Mouse (Mus musculus) CD4-positive, CD25-positive, alpha-beta regulatory T cell, adult 2 months (primary cell): ENCODE data around the gene Tfr2.
A peak's percentile ranks its signal among the peaks of the same experiment; 100 is the strongest.

Source experiments
- DNase-seq: peaks from one replicate; pipeline ENCODE4 v3.0.0-alpha.2; 2012; ENCODE audit warnings: low read depth, low spot score

Tfr2 gene

GRCm38 (mm10) chr5:137537461-137537860, 32.2 kb upstream of the Tfr2 start:
- DNase-seq = no peak

- no peak for DNase-seq
Measured at GRCm38 (mm10) chr5:137539291-137539801, 30.3 kb upstream of the Tfr2 start.

GRCm38 (mm10) chr5:137540991-137541390, 28.6 kb upstream of the Tfr2 start:
- no peak for DNase-seq

- no peak for DNase-seq
Measured at GRCm38 (mm10) chr5:137541768-137542540, 27.7 kb upstream of the Tfr2 start.

GRCm38 (mm10) chr5:137544926-137545325, 24.7 kb upstream of the Tfr2 start:
- no peak for DNase-seq

- DNase-seq = no peak
Measured at GRCm38 (mm10) chr5:137545596-137545995, 24.0 kb upstream of the Tfr2 start.

DNA sequence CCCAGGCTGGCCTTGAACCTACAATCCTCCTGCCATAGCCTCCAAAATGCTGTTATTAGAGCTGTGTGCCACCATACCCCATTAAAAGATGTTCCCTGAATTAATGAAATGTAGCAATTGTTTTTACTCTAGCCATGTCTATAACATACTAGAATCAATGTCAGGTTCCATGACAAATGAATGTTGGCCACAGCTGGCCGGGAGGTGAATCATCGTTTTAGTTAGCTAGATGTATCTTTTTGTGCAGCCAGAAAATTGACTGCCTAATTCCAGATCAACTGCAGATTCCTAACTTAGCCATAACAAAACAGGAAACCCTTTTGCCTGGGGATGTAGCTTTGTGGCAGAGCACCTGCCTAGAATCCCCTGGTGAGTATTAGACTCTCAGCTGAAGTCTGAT, 19.8 kb upstream of the Tfr2 start:
- DNase-seq = no peak

GRCm38 (mm10) chr5:137551119-137551518, 18.5 kb upstream of the Tfr2 start:
- DNase-seq = peak; percentile 54

- DNase-seq = no peak
Measured at GRCm38 (mm10) chr5:137553000-137553399, 16.6 kb upstream of the Tfr2 start.

GRCm38 (mm10) chr5:137553411-137553837, 16.2 kb upstream of the Tfr2 start, which contains the start of gene Actl6b:
Gene Actl6b (plus strand): TSS chr5:137553517.
- DNase-seq = peak; percentile 40

DNA sequence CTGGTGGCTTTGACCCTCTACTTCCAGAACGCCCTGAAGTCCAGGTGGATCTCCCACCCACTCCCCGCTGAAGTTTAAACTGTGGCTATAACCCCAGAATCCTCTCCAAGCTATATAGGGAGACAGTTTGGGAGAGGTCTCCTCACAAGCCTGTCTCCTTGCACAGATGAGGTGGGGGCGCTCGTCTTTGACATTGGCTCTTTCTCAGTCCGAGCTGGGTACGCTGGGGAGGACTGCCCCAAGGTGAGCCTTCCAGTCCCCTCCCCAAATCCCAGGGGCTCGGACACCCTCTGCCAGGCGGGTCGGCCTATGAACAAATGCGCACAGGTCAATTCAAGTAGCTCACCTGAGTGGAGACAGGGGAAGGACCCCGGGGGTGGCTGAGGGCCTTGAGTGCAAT, 15.7 kb upstream of the Tfr2 start:
- DNase-seq = no peak

- no peak for DNase-seq
Measured at GRCm38 (mm10) chr5:137561556-137561955, 8.1 kb upstream of the Tfr2 start.

GRCm38 (mm10) chr5:137562965-137563364, 6.7 kb upstream of the Tfr2 start:
- no peak for DNase-seq

DNA sequence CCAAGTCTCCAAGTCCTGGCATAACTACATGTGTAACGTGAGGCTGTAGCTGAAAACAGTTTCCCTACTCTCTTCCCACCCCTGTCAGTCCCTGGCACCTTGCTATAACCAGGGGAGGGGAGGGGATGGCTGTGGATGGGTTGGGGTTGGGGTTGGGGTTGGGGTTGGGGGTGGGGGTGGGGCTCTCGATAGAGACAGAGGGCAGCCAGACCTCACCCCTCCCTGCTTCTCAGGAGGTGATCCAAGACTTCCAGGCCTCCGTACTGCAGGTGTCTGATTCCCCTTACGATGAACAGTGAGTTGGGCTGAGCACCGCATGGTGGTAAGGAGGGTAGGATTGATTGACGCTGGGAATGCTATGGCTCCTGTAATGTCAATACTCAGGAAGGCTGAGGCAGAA, 3.9 kb upstream of the Tfr2 start:
- no peak for DNase-seq

DNA sequence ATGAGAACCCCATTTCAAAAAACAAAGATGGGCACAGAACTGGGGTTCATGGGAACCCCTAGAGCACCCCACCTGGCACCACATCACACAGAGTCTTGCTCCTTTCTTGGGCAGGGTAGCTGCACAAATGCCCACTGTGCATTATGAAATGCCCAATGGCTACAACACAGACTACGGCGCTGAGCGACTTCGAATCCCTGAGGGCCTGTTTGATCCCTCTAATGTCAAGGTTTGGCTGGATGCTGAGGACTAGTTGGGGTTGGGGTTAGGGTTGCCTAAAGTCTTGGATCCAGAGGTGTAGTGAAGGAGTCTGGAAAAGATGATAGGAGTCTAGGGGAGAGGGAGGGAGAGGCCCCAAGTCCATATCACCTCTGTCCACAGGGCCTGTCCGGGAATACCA, 3.2 kb upstream of the Tfr2 start:
- DNase-seq = no peak

DNA sequence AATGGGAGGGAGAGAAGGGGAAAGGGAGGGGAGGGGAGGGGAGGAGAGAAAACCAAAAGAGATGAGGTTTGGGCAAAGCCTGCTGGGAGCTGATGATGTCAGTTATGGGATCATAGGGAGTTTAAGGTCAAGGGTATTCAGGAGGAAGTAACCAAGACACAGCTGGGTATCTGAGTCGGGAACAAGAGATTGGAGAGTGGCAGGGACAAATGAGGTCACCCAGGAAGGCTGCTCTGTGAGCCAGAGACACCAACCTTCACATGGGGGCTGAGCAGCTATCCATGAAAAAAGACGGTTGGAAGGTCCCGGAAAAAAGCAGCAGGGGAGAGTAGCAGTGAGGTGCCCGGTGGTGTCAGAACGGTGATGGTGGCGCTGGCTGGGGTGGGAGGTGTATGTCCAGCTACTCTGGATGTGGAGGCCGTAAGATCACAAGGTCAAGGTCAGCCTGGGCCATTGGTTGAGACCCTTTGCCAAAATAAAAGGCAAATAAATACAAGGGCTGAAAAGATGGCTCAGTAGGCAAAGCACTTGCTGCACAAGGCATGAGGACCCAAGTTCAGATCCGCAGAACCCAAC, 1.3 kb upstream of the Tfr2 start:
- DNase-seq = no peak

DNA sequence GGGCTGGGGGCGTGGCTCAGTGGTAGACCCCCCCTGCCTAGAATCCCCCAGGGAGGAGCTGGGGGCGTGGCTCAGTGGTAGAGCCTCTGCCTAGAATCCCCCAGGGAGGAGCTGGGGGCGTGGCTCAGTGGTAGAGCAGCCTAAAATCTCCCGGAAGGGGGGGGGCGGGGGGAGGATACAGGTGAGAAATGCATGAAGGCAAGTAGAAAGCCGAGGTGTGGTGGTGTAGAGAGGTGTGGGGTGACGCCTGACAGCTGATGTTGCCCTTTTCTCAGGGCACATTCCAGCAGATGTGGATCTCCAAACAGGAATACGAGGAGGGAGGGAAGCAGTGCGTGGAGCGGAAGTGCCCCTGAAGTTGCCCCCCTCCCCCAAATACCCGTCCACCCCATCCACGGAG, 609 bp upstream of the Tfr2 start:
- DNase-seq = peak; percentile 16

DNA sequence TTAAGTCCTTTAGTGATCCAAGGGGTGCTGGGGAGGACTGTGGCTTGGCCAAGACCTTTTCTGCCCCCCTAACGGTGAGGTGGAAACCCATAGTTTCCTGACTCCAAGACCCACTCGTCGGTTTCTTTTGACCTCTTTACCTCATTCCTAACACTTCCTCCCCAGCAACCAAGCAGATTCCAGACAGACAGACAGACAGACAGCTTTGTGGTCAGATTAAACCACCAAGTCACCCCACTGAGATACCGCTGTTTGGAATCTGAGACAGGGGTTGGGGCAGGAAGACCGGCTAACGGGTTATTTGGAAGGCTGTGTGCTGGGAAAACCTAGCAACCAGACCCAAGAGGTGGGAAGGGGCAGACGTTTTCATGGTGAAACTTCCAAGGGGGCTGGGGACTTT, 541 bp downstream of the Tfr2 start:
- DNase-seq = no peak

- DNase-seq = no peak
Measured at GRCm38 (mm10) chr5:137570691-137571586, 1.3 kb downstream of the Tfr2 start.

GRCm38 (mm10) chr5:137574470-137574901, 4.8 kb downstream of the Tfr2 start:
- DNase-seq = no peak

- DNase-seq = no peak
Measured at GRCm38 (mm10) chr5:137580246-137580645, 10.6 kb downstream of the Tfr2 start.

- no peak for DNase-seq
Measured at GRCm38 (mm10) chr5:137582702-137583101, 13.1 kb downstream of the Tfr2 start.
